Mouse (Mus musculus) layer of hippocampus, postnatal 14 days (tissue): Measurements from ENCODE around the gene Crk. TPM values are rescaled to one million over a fixed set of nuclear protein-coding genes. Genes with fewer than 3 reads are reported as not detected.

ENCODE experiments used
- DNase-seq, 2 experiments: peaks; one replicate each; pipeline ENCODE4 v3.0.0; 2021 to 2022; ENCODE audit warnings: low spot score in 2 of 2, mixed read lengths in 1 of 2
- total RNA-seq, 2 experiments: library from RNA; stranded (reverse); gene quantifications; 2 replicates each; pipeline ENCODE4 v1.2.3; 2021

The Crk gene
- total RNA-seq, 2 experiments from 2014 or later: 127 to 129 TPM

- no peak for DNase-seq
Measured at GRCm38 (mm10) chr11:75735462-75736252, 56.6 kb downstream of the Crk start.

DNA sequence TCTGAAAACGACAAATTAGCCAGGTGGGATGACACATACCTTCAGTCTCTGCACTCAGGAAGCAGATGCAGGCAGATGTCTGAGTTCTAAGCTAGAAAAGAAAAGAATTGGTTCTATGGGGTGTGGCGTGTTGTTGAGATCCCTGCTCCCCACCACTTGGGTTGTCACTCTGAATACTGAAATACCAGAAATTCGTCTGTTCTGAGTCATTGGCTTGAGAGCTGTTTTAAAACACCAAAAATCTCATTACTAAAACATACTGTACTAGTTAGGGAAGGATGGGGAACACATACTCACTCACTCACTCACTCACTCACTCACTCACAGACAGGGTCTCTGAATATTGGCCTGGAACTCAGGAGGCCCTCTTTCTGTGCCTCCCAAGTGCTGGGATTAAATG, 57.9 kb downstream of the Crk start:
- no peak for DNase-seq

DNA sequence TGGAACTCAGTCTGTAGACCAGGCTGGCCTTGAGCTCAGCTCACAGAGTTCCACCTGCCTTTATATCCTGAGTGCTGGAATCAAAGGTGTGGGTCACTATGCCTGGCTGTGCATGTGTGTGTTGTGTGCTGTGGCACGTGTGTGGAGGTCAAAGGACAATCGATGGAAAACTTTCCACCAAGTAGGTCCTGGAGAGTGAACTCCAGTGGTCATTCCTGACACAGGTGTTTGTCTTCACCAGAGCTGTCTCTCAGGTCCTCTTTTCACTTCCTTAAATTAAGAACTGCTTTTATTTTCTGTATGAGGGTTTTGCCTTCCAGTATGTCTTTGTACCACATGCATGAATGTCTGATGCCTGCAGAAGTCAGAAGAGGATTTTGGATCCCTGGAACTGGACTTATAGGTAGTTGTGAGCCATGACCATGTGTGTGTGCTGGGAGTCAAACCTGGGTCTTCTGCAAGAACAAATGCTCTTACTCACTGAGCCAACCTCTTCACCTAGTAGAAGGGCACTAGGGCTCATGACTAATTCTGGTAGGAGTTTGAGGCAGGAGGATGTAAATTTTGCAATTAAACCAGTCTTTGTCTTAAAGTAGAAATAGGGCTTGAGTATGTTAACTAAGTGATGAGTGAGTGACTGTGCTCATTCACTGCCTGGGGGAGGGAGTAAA, 58.9 kb downstream of the Crk start:
- DNase-seq: no peak

DNA sequence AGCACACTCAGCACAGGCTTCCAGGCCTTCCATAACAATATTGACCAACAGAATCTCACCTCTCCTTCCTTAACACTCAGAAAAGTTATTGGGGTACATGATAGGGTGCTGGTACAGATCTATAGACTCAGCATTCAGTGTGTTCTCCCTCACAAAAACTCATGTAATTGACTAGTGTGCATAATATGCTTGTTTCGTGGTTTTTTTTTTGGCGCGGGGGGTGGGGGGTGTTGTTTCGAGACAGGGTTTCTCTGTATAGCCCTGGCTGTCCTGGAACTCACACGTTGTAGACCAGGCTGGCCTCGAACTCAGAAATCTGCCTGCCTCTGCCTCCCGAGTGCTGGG, 59.4 kb downstream of the Crk start:
- DNase-seq: no peak

- DNase-seq: no peak
Measured at GRCm38 (mm10) chr11:75740204-75740603, 61.1 kb downstream of the Crk start.

- DNase-seq: no peak
Measured at GRCm38 (mm10) chr11:75741615-75742014, 62.6 kb downstream of the Crk start.

DNA sequence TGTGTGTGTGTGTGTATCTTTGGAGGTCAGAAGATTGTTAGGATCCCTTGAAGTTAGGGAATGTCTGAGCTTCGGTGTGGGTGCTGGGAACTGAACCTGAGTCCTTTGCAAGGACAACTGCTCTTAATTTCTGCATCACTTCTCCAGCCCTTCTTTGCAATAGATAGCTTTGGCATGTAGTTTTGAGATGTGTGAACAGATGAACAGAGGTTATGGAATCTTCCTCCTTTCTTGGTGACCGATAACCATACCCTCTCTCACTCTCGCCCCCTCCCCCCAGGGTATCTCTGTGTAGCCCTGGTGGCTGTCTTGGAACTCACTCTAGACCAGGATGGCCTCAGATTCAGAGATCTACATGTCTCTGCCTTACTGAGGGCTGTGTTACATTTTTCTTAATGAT, 65.7 kb downstream of the Crk start:
- no peak for DNase-seq

- DNase-seq: no peak
Measured at GRCm38 (mm10) chr11:75750537-75750936, 71.5 kb downstream of the Crk start.

GRCm38 (mm10) chr11:75751082-75751481, 72.0 kb downstream of the Crk start:
- DNase-seq: no peak

Other genes starting within 250 kb of the Crk start
- under 1 TPM; 0.62 to 0.71 TPM for gene Serpinf2, start 239.7 kb upstream of the Crk start, total RNA-seq
- 10 to 100 TPM; 22.5 TPM for gene Wdr81, start 224.5 kb upstream of the Crk start, total RNA-seq
- 1 to 10 TPM in 1 of 2 experiments, under 1 TPM in 1; 0.45 to 1.0 TPM for gene Tlcd2, start 217.5 kb upstream of the Crk start, total RNA-seq
- gene Prpf8, start 192.4 kb upstream of the Crk start, total RNA-seq: 100 to 1,000 TPM; 111 to 113 TPM
- 1 to 10 TPM; 3.7 to 5.0 TPM for gene Rilp, start 169.2 kb upstream of the Crk start, total RNA-seq
- gene Scarf1, start 165.7 kb upstream of the Crk start, total RNA-seq: 1 to 10 TPM; 2.9 to 3.3 TPM
- gene Slc43a2, start 147.6 kb upstream of the Crk start, total RNA-seq: 10 to 100 TPM; 40.5 to 44.7 TPM
- gene Pitpna, start 91.2 kb upstream of the Crk start, total RNA-seq: 100 to 1,000 TPM; 312 to 321 TPM
- 10 to 100 TPM; 49.7 to 58.8 TPM for gene Inpp5k, start 48.3 kb upstream of the Crk start, total RNA-seq
- 10 to 100 TPM; 20.1 to 21.1 TPM for gene Myo1c, start 28.8 kb upstream of the Crk start, total RNA-seq
- gene Ywhae, start 53.6 kb downstream of the Crk start, total RNA-seq: 1,000 to 10,000 TPM; 1,350 to 1,430 TPM
- 10 to 100 TPM; 84.1 to 86.4 TPM for gene Doc2b, start 116.8 kb downstream of the Crk start, total RNA-seq